Mouse (Mus musculus): ENCODE measurements at regions not wholly inside any gene's neighbourhood (a gene's known extent, or its start where the extent isn't known, plus 50 kb on each side); places are given as distances from the start of the nearest gene placed in this dataset.

- DNase-seq (ENCODE audit: extremely low read depth, low read depth, low spot score) = peak; percentile 63
Measured at GRCm38 (mm10) chr10:99627355-99627754, 132.1 kb downstream of the Csl start.

DNA sequence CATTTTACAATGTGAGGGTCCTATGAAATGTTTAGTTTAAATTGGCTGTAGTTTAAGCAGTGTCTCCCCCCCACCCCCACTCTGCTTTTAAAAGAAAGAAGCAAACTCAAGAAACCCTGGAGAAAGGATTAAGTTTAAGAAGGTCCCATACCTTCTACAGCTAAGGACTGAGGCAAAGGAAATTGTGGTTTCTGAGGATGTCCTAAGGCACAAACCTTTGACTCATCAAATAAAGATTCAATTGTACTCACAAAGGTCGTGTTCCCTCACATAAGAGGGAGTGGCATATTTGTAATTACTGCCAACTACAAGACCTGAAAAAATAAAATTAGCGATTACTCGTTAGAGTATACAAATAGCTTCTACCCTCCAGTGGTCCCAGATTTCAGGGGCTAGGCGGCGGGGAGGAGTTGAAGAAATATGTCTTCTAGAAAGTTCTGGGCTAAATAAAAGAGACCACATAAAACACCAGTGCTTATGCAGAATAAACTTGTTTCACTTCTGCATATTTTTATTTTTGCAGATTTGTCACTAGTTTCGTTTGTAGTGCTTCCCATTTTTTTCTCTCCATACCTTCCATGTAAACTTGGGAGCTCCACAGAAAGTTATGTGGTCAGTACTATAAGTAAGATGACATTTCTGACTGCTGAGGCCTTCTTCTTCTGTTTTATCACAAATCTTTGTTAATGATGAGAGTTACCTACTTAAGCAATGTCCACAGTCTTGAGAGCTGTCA, 127.0 kb downstream of the Csl start:
- no peak for DNase-seq (ENCODE audit: extremely low read depth, low read depth, low spot score)

- no peak for DNase-seq (ENCODE audit: extremely low read depth, low read depth, low spot score)
Measured at GRCm38 (mm10) chr10:99635796-99636195, 123.7 kb downstream of the Csl start.

GRCm38 (mm10) chr10:99639022-99639421, 120.4 kb downstream of the Csl start:
- DNase-seq (ENCODE audit: extremely low read depth, low read depth, low spot score) = no peak

- DNase-seq (ENCODE audit: extremely low read depth, low read depth, low spot score) = no peak
Measured at GRCm38 (mm10) chr10:99639469-99639868, 120.0 kb downstream of the Csl start.

DNA sequence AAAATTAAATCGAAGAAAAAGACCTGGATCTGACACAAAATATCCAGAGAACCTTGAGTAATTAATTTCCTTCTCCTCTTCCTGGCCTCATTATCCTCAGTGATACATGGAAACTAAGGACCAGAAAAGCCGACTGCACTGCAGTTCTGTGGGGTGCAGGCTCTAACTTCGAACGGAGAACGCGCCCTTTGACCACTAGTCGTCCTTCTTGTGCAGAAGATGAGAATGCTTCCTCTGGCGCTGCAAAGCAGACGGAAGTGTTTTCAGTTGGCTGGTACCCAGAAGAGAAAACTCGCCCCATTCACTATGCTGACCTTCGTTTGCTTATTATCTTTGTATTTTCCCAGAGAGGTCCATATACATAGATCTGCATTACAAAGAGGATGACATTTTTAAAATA, 117.7 kb downstream of the Csl start:
- DNase-seq (ENCODE audit: extremely low read depth, low read depth, low spot score) = no peak

DNA sequence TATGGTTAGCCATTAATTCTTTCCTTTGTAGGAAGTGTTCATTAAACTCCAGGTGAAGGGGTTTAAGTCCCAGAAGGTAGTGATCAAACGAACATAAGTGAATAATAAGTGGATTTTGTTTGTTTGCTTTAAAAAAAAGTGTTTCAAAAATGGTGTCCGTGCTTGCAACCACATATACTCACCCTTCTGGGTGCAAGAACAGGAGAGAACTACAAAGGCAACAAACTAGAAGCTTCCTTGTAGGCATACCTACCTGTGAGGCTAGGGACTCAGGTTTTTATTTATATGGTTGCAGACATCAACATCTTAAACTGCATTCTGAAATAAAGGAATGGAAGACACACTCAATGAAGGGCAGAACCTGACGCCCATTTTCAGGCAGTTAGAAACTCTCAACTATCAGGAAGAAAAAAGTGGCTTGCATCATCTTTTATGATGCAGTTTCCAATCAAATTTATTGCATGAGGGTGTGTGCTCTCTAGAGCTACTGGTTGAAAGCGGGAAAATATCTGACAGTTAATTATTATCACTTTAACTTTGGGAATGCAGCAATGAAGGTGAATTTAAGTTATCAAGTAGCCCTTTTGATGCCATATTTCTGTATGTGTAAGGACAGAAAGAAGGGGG, 117.1 kb downstream of the Csl start:
- DNase-seq (ENCODE audit: extremely low read depth, low read depth, low spot score) = no peak

DNA sequence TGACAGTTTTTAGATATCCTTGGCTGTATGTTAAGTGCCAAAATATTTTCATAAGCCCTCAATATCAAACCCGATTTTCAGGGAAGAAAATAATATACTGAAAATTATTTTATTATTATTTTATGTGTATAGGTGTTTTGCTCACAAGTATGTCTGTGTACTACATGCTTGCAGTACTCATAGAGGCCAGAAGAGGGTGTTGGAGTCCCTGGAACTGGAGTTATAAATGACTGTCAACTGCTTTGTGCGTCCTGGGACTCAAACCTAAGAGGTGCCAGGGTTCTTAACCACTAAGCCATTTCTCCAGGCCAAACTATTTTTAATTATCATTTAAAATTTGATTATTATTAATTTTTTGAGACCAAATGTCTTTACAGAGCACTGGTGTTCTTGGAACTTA, 114.5 kb downstream of the Csl start:
- no peak for DNase-seq (ENCODE audit: extremely low read depth, low read depth, low spot score)

GRCm38 (mm10) chr10:99652011-99652410, 107.4 kb downstream of the Csl start:
- DNase-seq (ENCODE audit: extremely low read depth, low read depth, low spot score) = no peak

DNA sequence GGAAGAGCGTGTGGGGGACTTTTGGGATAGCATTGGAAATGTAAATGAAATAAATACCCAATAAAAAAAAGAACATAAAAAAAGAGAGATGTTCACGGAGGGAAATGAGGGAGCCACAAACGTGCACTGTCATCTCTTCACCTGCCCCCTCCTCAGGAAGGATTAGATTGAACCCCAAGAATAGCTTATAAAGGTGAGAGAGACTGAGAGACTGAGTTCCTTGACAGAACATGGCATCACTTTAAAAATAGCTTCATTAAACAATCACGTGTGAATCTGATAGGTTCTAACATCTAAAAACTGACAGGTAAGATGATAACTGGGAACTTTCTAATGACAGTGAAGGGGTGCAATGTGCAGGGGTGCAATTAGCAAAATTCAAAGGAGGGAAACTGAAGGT, 105.2 kb downstream of the Csl start:
- no peak for DNase-seq (ENCODE audit: extremely low read depth, low read depth, low spot score)

GRCm38 (mm10) chr10:99676557-99677098, 82.8 kb downstream of the Csl start:
- no peak for DNase-seq (ENCODE audit: extremely low read depth, low read depth, low spot score)

GRCm38 (mm10) chr10:99678096-99678495, 81.4 kb downstream of the Csl start:
- DNase-seq (ENCODE audit: extremely low read depth, low read depth, low spot score) = no peak

DNA sequence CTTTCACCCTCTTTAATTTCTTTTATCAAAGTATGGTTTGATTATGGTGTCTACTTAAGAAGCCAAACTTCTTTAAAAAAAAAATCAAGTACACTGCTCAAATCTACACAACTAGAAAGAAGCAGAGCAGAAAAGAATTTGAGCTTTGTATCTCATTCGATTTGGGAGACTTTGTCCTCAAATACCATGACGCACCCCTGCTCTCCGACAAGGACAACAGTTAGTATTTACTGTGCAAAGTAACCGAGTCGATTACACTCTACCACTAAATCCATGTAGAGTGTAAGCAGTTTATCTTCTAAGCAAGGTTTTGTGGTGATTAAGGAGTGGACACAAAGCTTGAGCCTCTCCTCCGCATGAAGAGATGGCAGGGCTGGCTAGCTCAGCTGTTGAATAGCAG, 79.6 kb downstream of the Csl start:
- DNase-seq (ENCODE audit: extremely low read depth, low read depth, low spot score) = no peak

- DNase-seq (ENCODE audit: extremely low read depth, low read depth, low spot score) = no peak
Measured at GRCm38 (mm10) chr10:99681932-99682331, 77.5 kb downstream of the Csl start.

DNA sequence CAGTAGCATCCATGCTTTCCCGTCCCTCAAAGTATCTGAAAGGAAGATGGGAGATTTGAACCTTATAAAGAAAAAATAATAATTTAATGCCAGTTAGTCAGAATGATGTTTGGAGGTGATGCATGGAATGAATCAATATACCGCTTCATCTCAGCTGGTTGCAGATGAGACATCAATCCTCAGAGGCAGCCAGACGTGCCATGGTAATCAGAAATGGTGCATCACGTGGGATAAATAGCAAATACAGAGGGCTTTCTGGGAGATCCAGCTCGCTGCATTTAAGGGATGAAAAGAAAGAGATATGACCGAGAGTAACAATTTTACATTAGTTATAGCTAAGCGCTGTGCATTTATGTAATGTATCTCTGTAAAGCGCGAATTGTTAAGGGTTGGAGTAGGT, 77.1 kb downstream of the Csl start:
- no peak for DNase-seq (ENCODE audit: extremely low read depth, low read depth, low spot score)

DNA sequence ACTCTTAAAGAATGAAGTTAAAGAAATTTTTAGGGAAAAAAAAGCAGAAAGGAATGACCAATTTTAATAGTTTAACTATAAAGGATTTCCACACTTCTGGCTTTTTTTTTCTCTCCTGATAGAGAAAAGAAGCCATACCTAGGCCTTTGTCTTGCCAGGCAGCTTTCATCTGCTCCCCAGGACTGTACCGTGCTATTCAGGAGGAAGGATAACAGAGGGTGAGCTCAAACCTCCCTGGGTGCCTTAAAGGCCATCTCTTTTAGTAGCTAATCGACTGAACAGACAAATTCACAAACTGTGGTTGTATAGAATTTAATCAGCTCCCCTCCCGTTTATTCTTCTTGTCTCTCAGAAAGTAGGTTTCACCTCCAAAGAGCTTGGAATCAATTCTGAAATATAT, 76.1 kb downstream of the Csl start:
- DNase-seq (ENCODE audit: extremely low read depth, low read depth, low spot score) = no peak

- DNase-seq (ENCODE audit: extremely low read depth, low read depth, low spot score) = no peak
Measured at GRCm38 (mm10) chr10:99685911-99686310, 73.5 kb downstream of the Csl start.

DNA sequence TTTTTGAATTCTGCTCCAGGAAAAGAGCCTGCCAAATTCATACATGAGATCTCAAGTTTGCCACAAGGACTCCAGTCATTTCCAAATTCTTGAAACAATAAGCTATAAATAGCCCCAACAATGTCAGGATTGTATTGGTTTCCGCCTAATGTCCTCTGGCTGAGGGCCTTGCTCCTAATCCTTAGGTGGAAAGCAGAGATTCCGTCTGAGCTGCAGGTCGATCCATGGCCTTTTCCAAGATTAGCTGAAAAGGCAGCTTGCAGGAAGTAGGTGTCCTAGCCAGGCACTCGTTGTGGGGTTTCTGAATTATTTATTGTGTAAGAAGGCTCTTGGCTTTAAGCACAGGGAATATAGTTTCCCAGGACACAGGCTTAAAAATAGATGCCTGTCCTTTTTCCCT, 72.4 kb downstream of the Csl start:
- DNase-seq (ENCODE audit: extremely low read depth, low read depth, low spot score) = no peak

DNA sequence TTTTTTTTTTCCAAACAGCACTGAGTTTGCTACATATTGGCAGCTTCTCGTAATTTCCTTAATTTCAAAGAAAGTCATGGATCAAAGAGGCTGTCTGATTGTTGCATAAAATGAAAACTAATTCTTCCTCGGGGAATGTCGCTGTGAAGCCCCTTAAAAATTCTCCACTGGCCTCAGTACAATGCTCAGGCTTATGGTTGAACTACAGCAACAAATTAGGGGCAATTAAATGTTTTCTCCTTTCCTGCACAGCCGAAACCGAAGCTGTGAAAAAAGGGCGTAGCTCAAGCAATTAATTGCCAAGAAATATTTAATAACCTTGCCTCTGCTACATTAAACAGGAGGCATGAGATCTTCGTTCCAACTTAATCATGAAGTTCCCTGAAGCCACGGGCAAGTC, 61.8 kb downstream of the Csl start:
- peak; percentile 40 for DNase-seq (ENCODE audit: extremely low read depth, low read depth, low spot score)

DNA sequence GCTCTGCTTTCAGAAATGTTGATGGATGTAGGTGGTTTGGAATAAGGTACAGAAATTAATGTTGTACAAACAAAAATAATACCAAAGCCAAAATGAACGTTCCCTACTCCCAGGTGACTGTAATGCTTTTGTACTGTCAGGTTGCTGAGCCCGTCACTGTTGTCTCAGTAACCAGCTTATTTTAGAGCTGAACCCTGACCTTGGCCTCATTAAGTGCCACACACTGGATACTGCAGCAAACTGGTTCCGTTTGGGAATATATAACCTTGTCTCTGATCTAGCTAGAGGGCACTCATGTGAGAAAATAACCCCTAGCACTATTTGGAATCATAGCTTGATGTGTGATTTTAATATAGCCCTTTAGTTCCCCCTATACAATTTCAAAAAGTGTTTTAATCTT, 60.0 kb downstream of the Csl start:
- no peak for DNase-seq (ENCODE audit: extremely low read depth, low read depth, low spot score)

DNA sequence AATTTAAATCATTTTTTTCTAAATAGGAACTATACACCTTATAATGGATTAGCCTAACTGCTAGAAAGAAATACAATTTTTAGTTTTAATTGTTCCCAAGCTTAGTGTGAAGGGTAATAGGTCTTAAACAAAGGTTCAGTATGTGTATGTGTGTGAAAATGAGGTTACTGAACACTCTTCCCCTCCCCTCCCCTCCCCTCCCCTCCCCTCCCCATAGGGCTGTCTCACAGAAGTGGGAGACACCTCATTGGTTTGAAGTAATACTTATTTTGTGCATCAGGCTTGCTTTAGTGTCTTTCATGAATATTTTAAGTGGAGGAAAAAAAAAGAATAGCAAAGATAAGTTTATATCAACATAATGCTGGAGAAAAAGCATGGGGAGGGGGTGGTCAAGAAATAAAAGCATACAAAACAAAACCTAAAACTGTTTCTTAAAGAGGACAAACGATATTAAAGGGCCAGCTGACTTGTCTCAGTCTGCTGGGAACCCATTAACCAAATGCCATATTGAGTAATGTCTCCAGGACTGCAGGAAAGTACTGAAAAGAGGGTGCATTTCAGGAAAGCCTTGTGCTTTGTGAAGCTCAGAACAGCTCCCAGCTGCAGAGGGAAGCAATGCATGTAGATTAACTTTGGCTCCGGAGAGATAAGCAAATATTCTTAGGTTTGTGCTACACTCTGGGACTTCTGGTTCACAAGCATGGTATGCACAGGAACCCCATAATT, 59.2 kb downstream of the Csl start:
- no peak for DNase-seq (ENCODE audit: extremely low read depth, low read depth, low spot score)

All from fat pad, adult 2 months (tissue).